Mouse (Mus musculus) adrenal gland (tissue): ENCODE results near the gene Slc7a8.

ENCODE experiments used
- intact Hi-C: fragments of 180-260 bp; cut with DNase I; formaldehyde crosslinking; loops from one replicate; pipeline ENCODE4 v1.15.1; 2025

Gene Slc7a8

DNA sequence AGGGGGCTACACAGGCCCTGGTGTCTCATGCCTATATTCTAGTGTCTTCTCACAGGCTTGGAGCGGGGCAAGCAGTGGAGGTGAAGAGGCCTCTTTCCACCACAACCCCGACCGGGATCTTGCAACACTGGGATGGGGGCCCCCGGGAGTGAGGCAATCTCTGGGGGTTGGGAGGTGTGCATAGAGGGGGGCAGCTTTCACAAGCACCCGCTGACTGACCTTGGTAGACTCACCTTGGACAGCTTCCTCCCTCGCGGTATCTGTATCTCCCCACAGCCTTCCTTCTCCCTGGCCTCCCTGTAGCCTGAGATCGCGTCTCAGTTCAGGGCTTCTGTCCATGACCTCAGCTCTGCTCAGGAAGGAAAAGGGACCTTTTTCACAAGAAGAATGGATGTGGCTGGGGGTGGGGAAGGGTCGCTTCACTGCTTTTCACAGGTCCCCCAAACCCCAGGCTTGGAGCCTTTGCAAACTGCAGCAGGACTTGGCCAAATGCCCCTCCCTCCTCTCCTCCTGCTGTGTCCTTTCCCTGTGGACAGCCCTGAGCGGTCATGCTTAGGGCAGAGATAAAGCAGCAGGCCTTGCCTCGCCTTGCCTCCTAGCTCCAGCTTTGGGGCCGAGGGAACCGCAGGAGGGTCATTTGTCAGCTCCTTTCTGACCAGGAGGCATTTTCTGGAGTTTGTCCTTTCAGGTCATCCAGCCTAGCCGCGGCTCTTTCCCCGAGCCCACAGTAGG, 75.0 kb downstream of the Slc7a8 start:
- intact Hi-C loops: no loop called here

DNA sequence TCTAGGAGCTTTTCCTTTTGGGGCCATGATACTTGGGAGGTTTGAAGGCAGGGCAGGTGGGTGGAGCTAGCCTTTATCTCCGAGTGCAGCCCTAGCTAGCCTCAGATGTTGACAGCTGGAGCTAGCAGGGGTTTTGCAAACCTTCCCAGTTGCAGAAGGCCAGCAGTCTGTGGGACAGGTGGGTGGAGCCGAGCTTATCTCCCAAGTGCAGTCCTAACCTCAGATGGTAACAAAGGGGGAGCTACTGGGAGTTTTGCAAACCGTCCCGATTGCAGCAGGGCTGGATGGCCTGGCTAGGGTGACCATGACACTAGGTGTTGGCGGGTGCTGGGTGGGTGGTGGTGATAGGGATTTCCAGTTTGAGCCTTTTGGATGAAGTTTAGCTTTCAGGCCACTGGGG, 75.9 kb downstream of the Slc7a8 start:
- intact Hi-C loops: no loop called here

DNA sequence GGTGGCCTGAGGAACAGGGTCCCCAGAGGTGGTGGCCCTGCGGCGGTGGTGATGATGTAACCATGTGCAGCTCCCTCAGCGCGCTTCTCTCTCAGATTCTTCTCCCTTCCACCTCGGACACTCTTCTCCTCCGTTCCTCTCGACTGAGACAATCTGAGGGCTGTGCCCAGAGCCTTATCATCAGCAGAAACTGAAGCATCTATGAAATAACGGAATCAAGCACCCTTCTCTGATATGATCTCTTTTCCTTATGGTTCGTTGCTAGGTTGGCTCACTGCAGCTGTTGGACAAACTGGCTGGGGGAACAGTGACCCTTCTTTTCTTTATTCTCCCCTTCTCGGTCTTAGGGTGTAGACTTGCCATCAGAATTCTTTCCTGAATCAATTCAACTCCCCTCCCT, 78.5 kb downstream of the Slc7a8 start:
- intact Hi-C loops: loop anchor here (5.0 kb wide), 1 partner anchor 36 kb away; no protein-coding TSS in a partner anchor

DNA sequence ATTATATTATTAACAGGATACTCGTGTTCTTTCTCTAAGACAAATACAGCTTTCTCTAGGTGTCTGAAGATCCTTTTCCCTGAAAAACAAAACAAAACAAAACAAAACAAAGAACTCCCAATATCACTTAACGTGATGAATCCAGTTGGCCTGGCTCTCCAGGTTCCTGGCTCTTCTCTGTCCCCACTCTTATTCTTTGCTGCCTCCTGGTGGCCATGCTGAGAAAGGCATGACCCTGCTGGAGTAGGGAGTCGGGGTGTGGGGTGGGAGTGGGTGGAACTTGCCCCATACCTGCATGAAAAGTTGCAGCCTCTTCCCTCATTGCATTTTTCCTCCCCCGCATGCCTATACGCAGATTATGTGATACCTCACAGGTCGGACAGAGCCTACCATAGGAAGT, 80.4 kb downstream of the Slc7a8 start:
- intact Hi-C loops: loop anchor here (5.0 kb wide), 1 partner anchor 34 kb away; no protein-coding TSS in a partner anchor

DNA sequence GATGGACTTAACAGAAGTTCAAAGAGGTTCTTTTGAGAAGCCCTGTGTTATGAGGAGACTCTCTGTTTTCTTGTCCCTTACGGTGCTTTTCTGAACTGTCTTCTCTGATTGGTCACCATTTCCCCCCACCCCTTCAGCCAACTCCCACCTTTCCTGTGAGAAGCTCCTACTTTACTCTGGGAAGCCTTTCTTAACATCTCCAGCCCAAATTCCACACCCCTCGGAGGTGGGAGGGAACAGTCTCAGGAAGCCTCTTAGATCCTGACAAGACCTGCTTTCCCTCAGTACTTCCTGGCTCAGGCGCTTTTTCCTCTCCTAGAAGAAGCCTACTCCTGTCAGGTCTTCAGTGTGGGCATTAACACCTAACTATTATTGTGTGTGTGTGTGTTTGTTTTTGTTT, 82.2 kb downstream of the Slc7a8 start:
- intact Hi-C loops: loop anchor here (1.0 kb wide), 1 partner anchor 49 kb away; no protein-coding TSS in a partner anchor

- intact Hi-C loops: loop anchor here (1.0 kb wide), 1 partner anchor 48 kb away; no protein-coding TSS in a partner anchor
Observed at GRCm38 (mm10) chr14:54698733-54699132, 83.0 kb downstream of the Slc7a8 start, which contains the start of gene Gm29776. TSS of gene Gm29776 (minus strand) at chr14:54698833.

GRCm38 (mm10) chr14:54696752-54697151, 85.0 kb downstream of the Slc7a8 start:
- intact Hi-C loops: no loop called here

DNA sequence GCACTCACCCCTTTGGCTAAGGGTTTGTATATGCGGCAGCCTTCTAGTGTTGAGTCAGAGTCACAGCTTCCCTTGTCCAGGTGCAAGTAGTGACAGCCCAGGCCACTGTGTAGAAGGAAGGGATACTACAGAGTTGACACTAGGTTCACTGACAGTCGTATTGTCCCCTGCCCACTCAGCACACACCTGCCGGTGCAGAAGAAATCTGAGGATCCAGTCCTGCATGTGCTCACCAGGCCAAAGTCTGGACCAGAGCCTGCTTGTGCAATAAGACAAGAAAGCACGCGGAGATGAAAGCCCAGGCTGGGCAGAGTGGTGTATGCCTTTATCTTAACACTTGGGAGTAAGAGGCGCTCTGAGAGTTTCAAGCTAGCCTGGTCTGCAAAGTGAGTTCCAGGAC, 86.7 kb downstream of the Slc7a8 start:
- intact Hi-C loops: no loop called here

- intact Hi-C loops: no loop called here
Observed at GRCm38 (mm10) chr14:54687251-54687650, 94.5 kb downstream of the Slc7a8 start.

DNA sequence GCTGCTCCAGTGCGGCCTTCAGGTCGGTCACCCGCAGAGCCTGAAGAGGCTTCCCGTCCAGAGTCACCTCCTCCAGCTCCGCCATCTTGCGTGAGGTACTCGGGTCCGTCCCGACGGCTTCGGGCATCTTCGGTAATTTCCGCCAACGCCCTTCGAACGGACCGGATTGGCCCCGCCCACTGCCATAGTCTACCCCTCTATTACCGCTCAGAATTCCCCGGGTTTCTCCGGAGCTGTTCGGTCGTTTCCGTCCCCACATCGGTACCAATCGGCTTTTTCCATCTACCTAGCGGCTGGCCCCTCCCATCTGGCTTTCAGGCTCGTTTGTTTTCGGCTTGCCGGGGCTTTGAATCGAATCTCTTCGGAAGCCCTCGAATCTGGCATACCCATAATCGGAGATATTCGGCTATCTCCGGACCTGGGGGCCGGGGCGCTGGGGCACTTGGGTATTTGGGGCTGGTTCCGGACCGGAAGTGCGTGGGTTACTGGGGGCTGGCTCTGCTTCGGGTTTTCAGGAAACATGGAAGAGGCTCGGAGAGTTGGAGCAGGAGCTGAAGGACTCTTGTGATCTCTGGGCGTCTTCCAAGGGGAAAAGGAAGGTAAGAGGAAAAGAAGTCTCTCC, 95.1 kb downstream of the Slc7a8 start, which contains the start of gene Acin1:
Acin1 (minus strand) TSS at position 410 of the 622 bp plus-strand sequence.
- intact Hi-C loops: no loop called here

GRCm38 (mm10) chr14:54686063-54686521, 95.7 kb downstream of the Slc7a8 start, which contains the start of gene 1700123O20Rik:
TSS of gene 1700123O20Rik (plus strand) at chr14:54686216.
- intact Hi-C loops: no loop called here

DNA sequence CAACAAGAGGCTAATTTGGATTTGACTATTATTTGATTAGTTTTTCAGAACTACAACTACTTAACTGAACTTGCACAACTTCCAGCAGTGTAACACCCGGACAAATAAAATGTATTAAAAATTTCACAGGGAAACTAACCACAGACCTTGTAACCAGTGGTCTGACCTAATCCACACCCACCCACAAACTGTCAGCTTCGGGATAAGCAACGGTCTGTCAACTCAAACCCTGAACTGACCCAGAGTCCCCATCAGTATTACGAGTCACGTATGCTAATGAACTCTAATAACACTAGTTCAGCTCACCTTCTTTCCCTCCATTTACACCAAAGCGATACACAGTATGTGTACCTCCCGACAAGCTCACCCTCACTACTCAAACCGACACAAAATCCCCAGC, 96.3 kb downstream of the Slc7a8 start:
- intact Hi-C loops: no loop called here

DNA sequence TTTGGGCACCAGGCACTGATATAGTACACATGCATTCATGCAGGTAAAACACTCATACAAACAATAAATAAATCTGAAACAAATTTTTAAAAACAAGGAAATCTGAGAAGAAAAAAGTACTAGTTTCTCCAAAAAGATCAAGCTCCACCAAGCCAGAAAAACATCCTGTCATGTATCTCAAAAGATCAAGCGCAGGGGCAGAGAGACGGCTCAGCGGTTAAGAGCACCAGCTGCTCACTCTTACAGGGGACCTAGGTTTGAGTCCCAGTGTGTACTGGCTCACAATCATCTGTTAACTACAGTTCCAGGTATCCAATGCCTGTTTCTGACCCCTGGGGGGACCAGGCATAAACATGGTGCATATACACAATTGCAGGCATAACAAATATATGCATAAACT, 99.3 kb downstream of the Slc7a8 start:
- intact Hi-C loops: no loop called here

DNA sequence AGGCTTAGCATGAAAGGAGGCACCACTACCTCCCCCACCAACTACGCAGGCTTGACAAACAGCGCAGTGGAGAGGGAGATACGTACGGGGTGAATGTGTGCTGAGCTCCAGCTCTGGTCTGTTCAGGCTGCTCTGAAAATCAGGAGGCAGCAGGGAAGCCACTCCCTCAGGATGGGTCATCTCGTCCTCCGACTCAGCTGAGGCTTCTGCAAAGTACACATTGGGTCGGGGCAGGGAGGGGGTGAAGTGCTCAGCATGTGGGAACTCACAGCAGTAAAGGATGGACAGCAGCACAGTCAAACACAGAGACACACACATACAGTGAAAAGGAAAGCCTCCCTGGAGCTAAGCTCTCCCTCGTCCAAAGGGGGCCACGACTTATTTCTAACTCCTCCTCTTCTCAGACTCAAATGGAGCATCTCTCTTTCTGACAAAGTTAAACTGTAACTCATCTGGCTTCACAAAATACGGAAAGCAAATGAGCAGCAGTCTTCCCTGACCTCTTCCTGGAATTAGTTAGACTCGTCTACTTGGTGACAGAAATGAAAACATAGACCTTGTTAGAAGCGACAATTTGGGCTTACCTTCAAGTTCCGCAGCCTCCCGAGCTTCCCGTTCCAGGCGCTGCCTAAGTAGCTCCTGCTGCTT, 103.0 kb downstream of the Slc7a8 start:
- intact Hi-C loops: no loop called here

DNA sequence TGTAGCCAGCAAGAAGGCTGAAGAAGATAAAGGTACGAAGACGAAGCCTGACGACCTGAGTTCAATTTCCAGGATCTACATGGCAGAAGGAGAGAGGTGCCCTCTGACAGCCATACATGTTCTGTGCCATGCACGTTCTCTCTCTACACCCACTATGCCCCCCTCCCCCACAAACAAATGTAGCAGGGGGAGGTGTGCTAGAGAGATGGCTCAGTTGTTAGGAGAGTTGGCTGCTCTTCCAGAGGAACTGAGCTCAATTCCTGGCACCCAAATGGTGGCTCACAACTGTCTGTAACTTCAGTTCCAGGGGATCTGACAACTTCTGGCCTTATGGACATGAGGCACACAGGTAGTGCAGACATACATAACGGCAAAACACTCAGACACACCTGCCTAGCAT, 105.5 kb downstream of the Slc7a8 start:
- intact Hi-C loops: no loop called here

DNA sequence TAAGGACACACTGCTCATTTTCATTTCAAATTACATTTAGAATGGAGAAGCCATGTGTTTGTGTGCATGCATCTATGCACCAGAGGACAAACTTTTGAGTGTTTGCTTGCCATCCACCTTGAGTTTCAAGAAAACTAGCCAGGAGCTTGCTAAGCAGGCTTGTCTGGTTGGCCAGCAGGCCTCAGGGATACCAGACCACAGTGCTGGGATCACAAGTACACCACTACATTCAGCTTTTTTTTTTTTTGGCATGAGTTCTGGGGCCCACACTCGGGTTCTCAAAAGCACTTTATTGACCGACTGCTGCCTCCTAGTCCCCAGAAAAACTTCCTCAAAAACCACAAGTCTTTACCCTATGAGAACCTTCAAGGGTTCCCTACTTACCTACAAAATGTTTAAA, 107.4 kb downstream of the Slc7a8 start:
- intact Hi-C loops: no loop called here
